Mouse (Mus musculus): ENCODE measurements at regions not wholly inside any gene's neighbourhood (a gene's known extent, or its start where the extent isn't known, plus 50 kb on each side); places are given as distances from the start of the nearest gene placed in this dataset.

- no peak overlapping the region for H3K27ac ChIP-seq
- H3K36me3 ChIP-seq, result no peaks in the 10 kb centered on the region
- 32% methylated on average over 9 of the region's 9 CpGs for WGBS (ENCODE audit: insufficient replicate concordance)
- no peak overlapping the region for H3K4me2 ChIP-seq
- peak; percentile 61 for ATAC-seq
- H3K4me3 ChIP-seq, result no peak overlapping the region
- no peaks in the 10 kb centered on the region for H3K9me3 ChIP-seq (replicated peaks)
- no peaks in the 10 kb centered on the region for H3K27me3 ChIP-seq (replicated peaks)
- H3K4me1 ChIP-seq, result no peaks in the 10 kb centered on the region
- H3K9ac ChIP-seq, result no peak overlapping the region
Measured at GRCm38 (mm10) chr7:36507895-36508431, 190.0 kb upstream of the Tshz3 start.

GRCm38 (mm10) chr7:36513680-36514079 is 184.2 kb upstream of the Tshz3 start:
- no peak for ATAC-seq
- Histone ChIP-seq H3K4me1 (no peaks in the 10 kb centered on the region), H3K9ac (no peak overlapping the region), H3K27me3 (replicated peaks) (no peaks in the 10 kb centered on the region), H3K9me3 (replicated peaks) (no peaks in the 10 kb centered on the region), H3K27ac (no peak overlapping the region), H3K4me3 (no peak overlapping the region), H3K4me2 (no peak overlapping the region), H3K36me3 (no peaks in the 10 kb centered on the region)
- WGBS (ENCODE audit: insufficient replicate concordance), result 65% methylated on average over 3 of the region's 3 CpGs

- no peak overlapping the region for H3K4me2 ChIP-seq
- WGBS (ENCODE audit: insufficient replicate concordance), result 39% methylated on average over 7 of the region's 7 CpGs
- H3K9ac ChIP-seq, result no peak overlapping the region
- H3K27me3 ChIP-seq (replicated peaks), result no peaks in the 10 kb centered on the region
- no peak overlapping the region for H3K27ac ChIP-seq
- H3K9me3 ChIP-seq (replicated peaks), result no peaks in the 10 kb centered on the region
- no peak overlapping the region for H3K4me3 ChIP-seq
- H3K4me1 ChIP-seq, result no peaks in the 10 kb centered on the region
- H3K36me3 ChIP-seq, result no peaks in the 10 kb centered on the region
- no peak for ATAC-seq
Measured at GRCm38 (mm10) chr7:36516094-36516663, 181.7 kb upstream of the Tshz3 start.

GRCm38 (mm10) chr7:36519027-36519426 is 178.9 kb upstream of the Tshz3 start:
- H3K27me3 ChIP-seq (replicated peaks), result no peaks in the 10 kb centered on the region
- no peaks in the 10 kb centered on the region for H3K9me3 ChIP-seq (replicated peaks)
- H3K27ac ChIP-seq, result no peak overlapping the region
- no peak overlapping the region for H3K4me3 ChIP-seq
- no peak overlapping the region for H3K9ac ChIP-seq
- H3K4me2 ChIP-seq, result no peak overlapping the region
- no peak for ATAC-seq
- WGBS (ENCODE audit: insufficient replicate concordance), result 68% methylated on average over 4 of the region's 4 CpGs
- H3K36me3 ChIP-seq, result no peaks in the 10 kb centered on the region
- no peaks in the 10 kb centered on the region for H3K4me1 ChIP-seq

- Histone ChIP-seq H3K27ac (no peak overlapping the region), H3K9ac (no peak overlapping the region), H3K4me1 (no peaks in the 10 kb centered on the region), H3K4me3 (no peak overlapping the region), H3K36me3 (no peaks in the 10 kb centered on the region), H3K9me3 (replicated peaks) (no peaks in the 10 kb centered on the region), H3K27me3 (replicated peaks) (no peaks in the 10 kb centered on the region), H3K4me2 (no peak overlapping the region)
- ATAC-seq, result no peak
- 56% methylated on average over 5 of the region's 5 CpGs for WGBS (ENCODE audit: insufficient replicate concordance)
Measured at GRCm38 (mm10) chr7:36522960-36523359, 175.0 kb upstream of the Tshz3 start.

GRCm38 (mm10) chr7:36526148-36526547 is 171.8 kb upstream of the Tshz3 start:
- Histone ChIP-seq H3K4me3 (no peak overlapping the region), H3K27ac (no peak overlapping the region)
- 61% methylated on average over 7 of the region's 7 CpGs for WGBS (ENCODE audit: insufficient replicate concordance)

GRCm38 (mm10) chr7:36526692-36527091 is 171.2 kb upstream of the Tshz3 start:
- ATAC-seq, result no peak
- WGBS (ENCODE audit: insufficient replicate concordance), result 46% methylated on average over 3 of the region's 3 CpGs
- Histone ChIP-seq H3K36me3 (no peaks in the 10 kb centered on the region), H3K9me3 (replicated peaks) (no peaks in the 10 kb centered on the region), H3K9ac (no peak overlapping the region), H3K27me3 (replicated peaks) (no peaks in the 10 kb centered on the region), H3K4me1 (no peaks in the 10 kb centered on the region), H3K27ac (no peak overlapping the region), H3K4me3 (no peak overlapping the region), H3K4me2 (no peak overlapping the region)

More at GRCm38 (mm10) chr7:36526148-36526547, 171.8 kb upstream of the Tshz3 start:
- Histone ChIP-seq H3K4me2 (no peak overlapping the region), H3K27me3 (replicated peaks) (no peaks in the 10 kb centered on the region), H3K9ac (no peak overlapping the region), H3K36me3 (no peaks in the 10 kb centered on the region), H3K9me3 (replicated peaks) (no peaks in the 10 kb centered on the region), H3K4me1 (no peaks in the 10 kb centered on the region)
- no peak for ATAC-seq

- no peak overlapping the region for H3K4me2 ChIP-seq
- no peak overlapping the region for H3K4me3 ChIP-seq
- no peaks in the 10 kb centered on the region for H3K4me1 ChIP-seq
- H3K9me3 ChIP-seq (replicated peaks), result no peaks in the 10 kb centered on the region
- no peak overlapping the region for H3K9ac ChIP-seq
- no peak for ATAC-seq
- no peak overlapping the region for H3K27ac ChIP-seq
- no peaks in the 10 kb centered on the region for H3K27me3 ChIP-seq (replicated peaks)
- WGBS (ENCODE audit: insufficient replicate concordance), result 76% methylated on average over 15 of the region's 15 CpGs
- H3K36me3 ChIP-seq, result no peaks in the 10 kb centered on the region
Measured at GRCm38 (mm10) chr7:36529504-36530065, 168.3 kb upstream of the Tshz3 start.

GRCm38 (mm10) chr7:36531559-36531958 is 166.4 kb upstream of the Tshz3 start:
- Histone ChIP-seq H3K4me2 (no peak overlapping the region), H3K9me3 (replicated peaks) (no peaks in the 10 kb centered on the region), H3K27me3 (replicated peaks) (no peaks in the 10 kb centered on the region), H3K4me3 (no peak overlapping the region), H3K27ac (no peak overlapping the region), H3K9ac (no peak overlapping the region), H3K4me1 (no peaks in the 10 kb centered on the region), H3K36me3 (no peaks in the 10 kb centered on the region)
- ATAC-seq, result no peak
- 59% methylated on average over 1 of the region's 1 CpGs for WGBS (ENCODE audit: insufficient replicate concordance)

GRCm38 (mm10) chr7:36538111-36538510 is 159.8 kb upstream of the Tshz3 start:
- H3K27me3 ChIP-seq (replicated peaks), result no peaks in the 10 kb centered on the region
- H3K9me3 ChIP-seq (replicated peaks), result no peaks in the 10 kb centered on the region
- H3K9ac ChIP-seq, result no peak overlapping the region
- no peak overlapping the region for H3K27ac ChIP-seq
- no peak for ATAC-seq
- H3K36me3 ChIP-seq, result no peaks in the 10 kb centered on the region
- 69% methylated on average over 11 of the region's 11 CpGs for WGBS (ENCODE audit: insufficient replicate concordance)
- no peak overlapping the region for H3K4me2 ChIP-seq
- no peak overlapping the region for H3K4me3 ChIP-seq
- no peaks in the 10 kb centered on the region for H3K4me1 ChIP-seq

- no peak overlapping the region for H3K4me2 ChIP-seq
- no peak overlapping the region for H3K27ac ChIP-seq
- no peaks in the 10 kb centered on the region for H3K27me3 ChIP-seq (replicated peaks)
- ATAC-seq, result no peak
- no peaks in the 10 kb centered on the region for H3K4me1 ChIP-seq
- H3K9ac ChIP-seq, result no peak overlapping the region
- H3K9me3 ChIP-seq (replicated peaks), result no peaks in the 10 kb centered on the region
- 56% methylated on average over 14 of the region's 14 CpGs for WGBS (ENCODE audit: insufficient replicate concordance)
- H3K4me3 ChIP-seq, result no peak overlapping the region
- no peaks in the 10 kb centered on the region for H3K36me3 ChIP-seq
Measured at GRCm38 (mm10) chr7:36548007-36548406, 149.9 kb upstream of the Tshz3 start.

- no peak for ATAC-seq
- H3K27me3 ChIP-seq (replicated peaks), result no peaks in the 10 kb centered on the region
- no peak overlapping the region for H3K4me3 ChIP-seq
- no peak overlapping the region for H3K9ac ChIP-seq
- no peaks in the 10 kb centered on the region for H3K36me3 ChIP-seq
- H3K4me1 ChIP-seq, result no peaks in the 10 kb centered on the region
- WGBS (ENCODE audit: insufficient replicate concordance), result 66% methylated on average over 5 of the region's 5 CpGs
- no peak overlapping the region for H3K27ac ChIP-seq
- no peaks in the 10 kb centered on the region for H3K9me3 ChIP-seq (replicated peaks)
- no peak overlapping the region for H3K4me2 ChIP-seq
Measured at GRCm38 (mm10) chr7:36548440-36548839, 149.5 kb upstream of the Tshz3 start.

- H3K9me3 ChIP-seq (replicated peaks), result no peaks in the 10 kb centered on the region
- no peak overlapping the region for H3K4me2 ChIP-seq
- no peaks in the 10 kb centered on the region for H3K36me3 ChIP-seq
- no peak overlapping the region for H3K9ac ChIP-seq
- H3K4me3 ChIP-seq, result no peak overlapping the region
- no peak overlapping the region for H3K27ac ChIP-seq
- 54% methylated on average over 2 of the region's 2 CpGs for WGBS (ENCODE audit: insufficient replicate concordance)
- H3K4me1 ChIP-seq, result no peaks in the 10 kb centered on the region
- H3K27me3 ChIP-seq (replicated peaks), result no peaks in the 10 kb centered on the region
- no peak for ATAC-seq
Measured at GRCm38 (mm10) chr7:36571061-36571460, 126.9 kb upstream of the Tshz3 start.
